Mouse (Mus musculus) left cerebral cortex, adult 2 months (tissue): Measurements from ENCODE around the gene Gm10358. TPM values are rescaled to one million over a fixed set of nuclear protein-coding genes. Genes with fewer than 3 reads are reported as not detected.
"Not testable (repeated sequence)": the region's sequence is repeated elsewhere in the genome, so short reads cannot be mapped to it uniquely, and the experiment has no call there.

Experiments used
- DNase-seq, 2 experiments: peaks; one replicate each; pipeline ENCODE4 v3.0.0; 2021 to 2022; ENCODE audit warnings: low spot score in 2 of 2, mixed read lengths in 1 of 2; ENCODE audit errors: extremely low spot score in 1 of 2
- H3K27ac ChIP-seq: fragments of 200-600 bp; 2 replicates; pipeline ENCODE4 v1.8.1; 2022
- H3K4me3 ChIP-seq: fragments of 200-600 bp; 2 replicates; pipeline ENCODE4 v1.8.1; 2022
- CTCF ChIP-seq: fragments of 200-600 bp; IDR thresholded peaks from 2 replicates; pipeline ENCODE4 v1.8.1; 2022; ENCODE audit warnings: antibody characterized with exemption, mild to moderate bottlenecking, moderate library complexity
- intact Hi-C: fragments of 180-260 bp; cut with DNase I; formaldehyde crosslinking; loops from one replicate; pipeline ENCODE4 v1.15.1; 2025
- long read RNA-seq, 2 experiments: library from polyadenylated mRNA; stranded (forward); transcript quantifications; one replicate each; pipeline ENCODE4 v2.0.0; 2021; ENCODE audit warnings: borderline mapping rate in 2 of 2
- total RNA-seq, 2 experiments: library from RNA; stranded (reverse); gene quantifications; 2 replicates each; pipeline ENCODE4 v1.2.3; 2021

The Gm10358 gene
- under 1 TPM in 1 of 2 experiments, not detected in 1; 0.34 TPM for total RNA-seq
- long read RNA-seq, experiment 1 = 0 reads
- long read RNA-seq, experiment 2 = 0 reads

DNA sequence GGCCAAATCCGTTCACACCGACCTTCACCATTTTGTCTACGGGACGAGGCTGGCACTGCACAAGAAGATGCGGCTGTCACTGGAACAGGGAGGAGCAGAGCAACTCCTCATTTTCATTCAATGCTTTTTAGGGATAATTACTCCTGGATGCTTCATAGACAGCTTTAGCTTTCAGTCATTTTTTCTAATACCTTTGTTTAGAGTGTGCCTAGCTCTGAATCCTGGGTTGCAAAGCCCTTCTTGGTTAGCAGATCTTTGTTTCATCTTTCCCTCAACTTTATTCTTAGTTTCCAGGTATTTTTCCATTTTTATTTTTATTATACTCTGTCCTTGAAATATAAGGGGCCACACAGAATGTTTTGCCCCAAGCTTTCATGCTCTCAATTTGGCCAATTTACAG, at the start of gene Gm10358:
TSS of gene Gm10358 (minus strand) at position 101 of the 400 bp plus-strand sequence.
- intact Hi-C loops = no loop called here
- no peak for TF ChIP-seq CTCF

DNA sequence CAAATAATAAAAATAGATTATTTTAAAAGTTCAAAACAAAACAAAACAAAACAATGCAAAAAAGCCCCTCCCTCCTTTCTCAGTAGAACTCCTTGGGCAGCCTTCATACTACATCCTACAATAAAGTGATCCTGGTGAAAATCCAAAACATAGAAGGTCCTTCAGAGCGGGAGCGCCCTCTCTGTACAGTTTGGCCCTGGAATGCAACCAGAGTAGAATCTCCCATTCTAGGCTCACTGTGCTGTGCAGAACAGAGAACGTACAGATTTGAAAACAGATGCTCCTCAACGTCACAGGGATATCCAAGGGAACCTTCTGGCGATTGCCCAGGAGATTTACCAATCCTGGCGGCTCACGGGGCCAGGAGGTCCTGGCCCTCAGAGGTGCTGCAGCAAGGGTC, 42.0 kb upstream of the Gm10358 start, which contains the start of gene Iqcm:
TSS of gene Iqcm (plus strand) at position 301 of the 400 bp plus-strand sequence.
- no peak for TF ChIP-seq CTCF
- H3K4me3 ChIP-seq = no peak within 1 kb of the TSS
- no peak for DNase-seq
- no peak within 1 kb of the TSS for H3K27ac ChIP-seq
- intact Hi-C loops = no loop called here

More for the DNA sequence above, at the start of gene Gm10358:
- Histone ChIP-seq H3K27ac (no peak within 1 kb of the TSS), H3K4me3 (no peak within 1 kb of the TSS)
- no peak for DNase-seq

- H3K27ac ChIP-seq, intact Hi-C loops, DNase-seq, H3K4me3 ChIP-seq: not testable (repeated sequence)
Measured at GRCm38 (mm10) chr8:75415696-75416095, 9.3 kb upstream of the Gm10358 start.

DNA sequence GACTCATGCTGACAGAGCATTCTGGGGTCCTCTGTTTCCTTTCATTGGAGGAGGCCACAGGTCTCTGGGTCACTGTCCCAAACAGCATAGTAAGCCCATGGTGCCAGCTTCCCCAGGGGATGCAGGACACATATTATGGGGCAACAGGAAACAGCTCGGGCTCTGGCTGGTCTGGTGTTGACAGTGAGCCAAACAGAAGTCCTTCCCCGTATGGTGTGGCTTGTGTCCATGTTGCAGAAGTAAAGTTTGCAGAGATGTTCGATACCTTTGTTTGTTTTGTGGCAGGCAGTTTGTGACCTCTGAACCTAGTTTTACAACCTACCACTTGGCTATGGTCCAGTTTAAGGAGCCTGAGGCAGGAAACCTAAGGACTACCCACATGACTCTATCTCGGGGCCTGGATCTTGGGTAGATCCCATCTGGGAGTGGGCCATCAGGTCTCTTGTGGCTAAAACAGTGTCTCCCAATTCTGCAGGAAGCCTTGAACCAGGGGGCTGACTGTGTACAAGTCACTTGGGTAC, 21.6 kb downstream of the Gm10358 start:
- intact Hi-C loops = no loop called here
- H3K27ac ChIP-seq = no peak overlapping the region
- H3K4me3 ChIP-seq = no peak overlapping the region
- TF ChIP-seq CTCF = no peak
- no peak for DNase-seq

GRCm38 (mm10) chr8:75375530-75376123, 30.8 kb downstream of the Gm10358 start:
- no peak overlapping the region for H3K4me3 ChIP-seq
- intact Hi-C loops = no loop called here
- no peak for TF ChIP-seq CTCF
- no peak overlapping the region for H3K27ac ChIP-seq
- no peak for DNase-seq

- intact Hi-C loops = no loop called here
- no peak for DNase-seq
- no peak for TF ChIP-seq CTCF
- Histone ChIP-seq H3K27ac (no peak overlapping the region), H3K4me3 (no peak overlapping the region)
Measured at GRCm38 (mm10) chr8:75372006-75372405, 34.4 kb downstream of the Gm10358 start.

Other genes starting within 250 kb of the Gm10358 start
- gene Rasd2, start 192.6 kb downstream of the Gm10358 start, total RNA-seq = 100 to 1,000 TPM in 1 of 2 experiments, 10 to 100 TPM in 1; 77.7 to 100 TPM
- gene Iqcm, start 42.1 kb upstream of the Gm10358 start, total RNA-seq = under 1 TPM; 0.38 to 0.56 TPM